Mouse (Mus musculus) telencephalon, adult 2 months (tissue): ENCODE measurements around the gene Cpn1.

ENCODE experiments used
- DNase-seq: peaks from one replicate; pipeline ENCODE4 v3.0.0-alpha.2; 2011; ENCODE audit warnings: low read depth, low spot score

Gene Cpn1

GRCm38 (mm10) chr19:43912775-43913486 is 73.4 kb downstream of the Cpn1 start:
- DNase-seq = no peak

GRCm38 (mm10) chr19:43906492-43906891 is 79.9 kb downstream of the Cpn1 start:
- DNase-seq = no peak
